Mouse (Mus musculus): Measurements from ENCODE around the gene Snx8.

DNA sequence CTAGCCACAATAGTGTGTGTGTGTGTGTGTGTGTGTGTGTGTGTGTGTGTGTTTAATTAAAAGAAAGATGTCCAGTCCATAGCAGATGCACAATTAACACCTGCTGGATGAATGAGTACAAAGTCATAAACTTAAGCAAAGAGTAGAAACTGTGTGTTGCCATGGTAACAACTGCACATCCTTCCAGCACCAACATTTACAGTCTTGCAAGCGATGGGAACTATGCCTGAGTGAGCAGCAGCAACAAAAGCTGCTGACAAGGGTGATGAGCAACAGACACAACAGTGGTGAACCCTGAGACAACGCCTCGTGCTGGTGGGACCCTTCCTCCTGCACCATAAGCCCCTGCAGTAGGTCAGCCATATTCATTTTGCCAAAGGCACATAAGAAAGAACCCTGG, 14.8 kb downstream of the Snx8 start:
- no peak for TF ChIP-seq POLR2A (IDR thresholded peaks at IDR 0.05; ENCODE audit: insufficient read depth, low read length)
- TF ChIP-seq CTCF (IDR thresholded peaks at IDR 0.05; ENCODE audit: low read depth, low read length), result no peak

All from ES-Bruce4 (cell line).